Mouse (Mus musculus) bone marrow, adult 2 months (tissue): ENCODE results near the gene Gna12. TPM values are rescaled to one million over a fixed set of nuclear protein-coding genes. Genes with fewer than 3 reads are reported as not detected.

Source experiments
- H3K27ac ChIP-seq: fragments of 200-500 bp; 2 replicates; pipeline ENCODE4 v1.5.1; 2012; ENCODE audit warnings: low read depth, mild to moderate bottlenecking, control low read depth, inconsistent platforms, low read length; ENCODE audit not compliant: control insufficient read depth, poor library complexity, insufficient read depth
- H3K4me1 ChIP-seq: fragments of 200-500 bp; 2 replicates; pipeline ENCODE4 v1.6.1; 2011; ENCODE audit warnings: low read length; ENCODE audit not compliant: control insufficient read depth, insufficient read depth
- H3K4me3 ChIP-seq: fragments of 200-500 bp; replicated peaks from 2 replicates; pipeline ENCODE3; 2011; ENCODE audit warnings: mild to moderate bottlenecking, low read depth, low read length, control low read depth; ENCODE audit not compliant: control insufficient read depth
- CTCF ChIP-seq: fragments of 200-500 bp; IDR thresholded peaks from 2 replicates; pipeline ENCODE4 v1.5.1; 2011; ENCODE audit warnings: low read length, control low read depth; ENCODE audit not compliant: control insufficient read depth, insufficient read depth
- POLR2A ChIP-seq: fragments of 200-500 bp; IDR thresholded peaks from 2 replicates; pipeline ENCODE4 v1.6.1; 2011; ENCODE audit warnings: low read depth, mild to moderate bottlenecking, control low read depth, low read length, borderline replicate concordance; ENCODE audit not compliant: control insufficient read depth
- WGBS: fragments of 180-500 bp; shearing (Covaris S2); methylation state at CpG from one replicate; pipeline ENCODE4 v1.1.7; 2018; 5-methylcytosine and 5-hydroxymethylcytosine counted together
- polyA plus RNA-seq: library from polyadenylated mRNA; stranded (reverse); fragments of >200 nt; gene quantifications from 2 replicates; pipeline ENCODE4 v1.2.4, GENCODE M21; 2011; ENCODE audit warnings: low replicate concordance; ENCODE audit not compliant: missing spikeins, insufficient read depth, insufficient read length

Gna12 gene
- polyA plus RNA-seq, 1 experiment, result 15.8 TPM

DNA sequence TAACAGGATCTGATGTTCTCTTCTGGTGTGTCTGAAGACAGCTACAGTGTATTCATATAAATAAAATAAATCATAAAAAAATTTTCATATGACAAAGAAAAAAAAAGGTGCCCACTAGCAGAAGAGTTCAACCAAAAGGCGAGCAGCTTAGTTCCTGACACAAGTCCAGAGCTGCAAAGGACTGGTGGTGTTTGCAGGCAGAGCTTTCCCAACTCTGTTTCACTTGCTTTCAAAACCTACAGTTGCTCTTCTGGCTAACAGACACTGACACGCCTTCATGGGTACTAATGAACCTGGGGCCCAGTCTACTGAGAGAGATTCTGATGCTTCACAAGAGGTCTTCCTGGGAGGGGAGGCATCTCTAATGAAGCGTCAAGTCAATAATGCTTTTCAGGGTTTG lies 34.2 kb downstream of the Gna12 start:
- 40% methylated on average over 3 of the region's 3 CpGs for WGBS

GRCm38 (mm10) chr5:140795176-140795575 lies 35.1 kb downstream of the Gna12 start:
- TF ChIP-seq POLR2A (no peak), CTCF (no peak)
- no peak overlapping the region for H3K4me3 ChIP-seq
- peaks cover 12% of the 10 kb centered on the region for H3K4me1 ChIP-seq
- peak overlapping the region; percentile 5; the same call in 1 of the 2 replicates for H3K27ac ChIP-seq
- WGBS, result 17% methylated on average over 2 of the region's 2 CpGs

More for the DNA sequence above, 34.2 kb downstream of the Gna12 start:
- Histone ChIP-seq H3K27ac (peak overlapping the region; percentile 9; the same call in 1 of the 2 replicates), H3K4me1 (peaks cover 8% of the 10 kb centered on the region), H3K4me3 (no peak overlapping the region)
- TF ChIP-seq CTCF (no peak), POLR2A (no peak)

DNA sequence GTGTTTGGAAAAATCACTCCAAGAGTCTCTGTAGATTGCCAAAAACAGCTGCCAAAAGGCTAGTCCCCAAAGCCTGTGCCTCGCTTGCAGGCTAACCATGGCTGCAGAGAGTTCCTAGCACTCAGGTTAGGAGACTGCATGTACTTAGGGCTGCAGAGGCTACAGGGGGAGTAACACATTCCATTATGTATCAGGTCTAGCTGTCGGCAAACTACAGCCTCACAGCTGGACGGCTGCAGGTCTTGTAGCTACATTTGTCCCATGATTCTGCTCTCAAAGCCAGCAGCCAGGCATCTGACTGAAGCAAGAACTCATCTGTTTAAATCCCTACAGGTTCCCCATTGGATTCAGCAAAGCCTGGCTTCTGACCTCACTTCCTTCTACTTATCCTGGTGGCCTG lies 35.5 kb downstream of the Gna12 start:
- H3K4me3 ChIP-seq, result no peak overlapping the region
- H3K4me1 ChIP-seq, result peaks cover 12% of the 10 kb centered on the region
- peak overlapping the region; percentile 5; the same call in 1 of the 2 replicates for H3K27ac ChIP-seq
- WGBS, result 39% methylated on average over 3 of the region's 3 CpGs
- TF ChIP-seq CTCF (no peak), POLR2A (no peak)

GRCm38 (mm10) chr5:140792233-140792632 lies 38.0 kb downstream of the Gna12 start:
- Histone ChIP-seq H3K4me3 (no peak overlapping the region), H3K4me1 (peaks cover 10% of the 10 kb centered on the region; the same call in 1 of the 2 replicates), H3K27ac (peak overlapping the region; percentile 40; the same call in 1 of the 2 replicates)
- TF ChIP-seq POLR2A (no peak), CTCF (no peak)
- WGBS, result 55% methylated on average over 5 of the region's 5 CpGs

DNA sequence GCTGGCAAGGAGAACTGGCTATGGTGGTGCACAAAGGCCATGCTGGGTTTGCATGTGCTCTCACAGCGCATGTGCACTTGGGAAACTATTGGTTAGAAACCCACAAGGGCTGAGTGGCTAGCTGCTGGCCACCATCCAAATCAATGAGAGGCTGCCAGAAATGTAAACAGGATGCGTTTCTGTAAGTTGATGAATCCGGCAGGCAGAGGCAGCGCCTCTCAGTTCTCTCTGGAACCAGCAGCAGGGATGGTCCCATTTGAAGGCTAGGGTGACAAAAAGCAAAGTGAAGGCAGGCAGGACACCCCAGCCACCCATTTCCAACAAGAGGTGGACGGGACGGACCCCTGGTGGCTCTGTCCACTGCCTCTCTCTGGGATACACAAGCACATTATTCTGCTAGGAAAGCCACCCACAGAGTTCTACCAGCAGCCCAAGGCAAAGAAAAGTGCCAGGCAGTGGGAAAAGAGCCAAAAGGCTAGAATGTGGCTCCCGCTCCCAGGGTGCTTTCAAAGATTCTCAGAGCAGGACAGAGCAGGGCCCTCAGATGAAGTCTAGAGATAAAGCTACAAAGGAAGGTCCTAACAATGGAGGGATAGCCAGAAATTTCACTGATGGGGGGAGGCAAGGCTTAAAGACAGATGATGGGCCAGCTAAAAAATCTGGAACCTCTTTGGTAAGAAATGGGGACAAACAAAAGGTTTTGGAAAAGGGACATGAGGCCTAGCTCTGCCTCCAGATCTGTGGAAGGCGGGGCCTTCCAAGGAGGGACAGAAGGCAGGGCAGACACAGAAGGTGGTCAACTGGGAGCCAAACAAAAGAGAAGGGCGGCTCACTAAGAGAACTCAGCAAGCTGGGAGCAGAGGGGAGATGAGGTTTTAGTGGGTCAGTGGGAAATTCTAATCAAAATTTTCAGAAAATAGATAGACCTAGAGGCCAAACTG lies 39.0 kb downstream of the Gna12 start:
- H3K4me1 ChIP-seq, result peaks cover 11% of the 10 kb centered on the region; the same call in 1 of the 2 replicates
- 30% methylated on average over 9 of the region's 9 CpGs for WGBS
- no peak overlapping the region for H3K4me3 ChIP-seq
- TF ChIP-seq CTCF, result no peak
- TF ChIP-seq POLR2A, result no peak
- peak overlapping the region; percentile 10 for H3K27ac ChIP-seq

DNA sequence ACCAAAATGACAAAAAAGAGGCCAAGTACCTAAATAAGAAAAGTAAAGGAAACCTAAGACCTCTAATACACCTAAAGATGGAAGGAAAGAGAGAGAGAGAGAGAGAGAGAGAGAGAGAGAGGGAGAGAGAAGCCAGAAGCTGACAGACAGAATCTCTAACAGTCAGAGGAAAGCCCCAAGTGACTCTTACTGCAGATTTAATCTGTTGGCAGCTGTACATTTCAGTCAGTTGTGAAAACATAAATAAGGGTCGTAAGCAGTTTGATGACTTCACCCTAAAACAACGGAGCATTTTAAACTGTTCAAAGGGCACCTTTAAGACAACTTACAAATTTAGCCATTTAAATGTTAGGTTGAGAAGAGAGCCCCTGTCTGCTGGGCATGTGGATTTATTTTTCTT lies 39.8 kb downstream of the Gna12 start:
- WGBS, result 30% methylated on average over 2 of the region's 2 CpGs
- no peak for TF ChIP-seq CTCF
- no peak overlapping the region for H3K4me3 ChIP-seq
- peaks cover 14% of the 10 kb centered on the region; the same call in 1 of the 2 replicates for H3K4me1 ChIP-seq
- H3K27ac ChIP-seq, result no peak overlapping the region

GRCm38 (mm10) chr5:140789561-140789960 lies 40.7 kb downstream of the Gna12 start:
- no peak overlapping the region for H3K27ac ChIP-seq
- H3K4me3 ChIP-seq, result no peak overlapping the region
- TF ChIP-seq POLR2A (no peak), CTCF (no peak)
- peaks cover 10% of the 10 kb centered on the region; the same call in 1 of the 2 replicates for H3K4me1 ChIP-seq

GRCm38 (mm10) chr5:140785240-140785872 lies 44.9 kb downstream of the Gna12 start:
- 86% methylated on average over 13 of the region's 13 CpGs for WGBS
- Histone ChIP-seq H3K4me1 (peaks cover 11% of the 10 kb centered on the region; the same call in 1 of the 2 replicates), H3K4me3 (no peak overlapping the region), H3K27ac (no peak overlapping the region)
- TF ChIP-seq POLR2A (no peak), CTCF (no peak)
